Mouse (Mus musculus) hindbrain, embryonic 14.5 days (tissue): ENCODE measurements at regions not wholly inside any gene's neighbourhood (a gene's known extent, or its start where the extent isn't known, plus 50 kb on each side); places are given as distances from the start of the nearest gene placed in this dataset.

Experiments used
- ATAC-seq: fragments of 200-750 bp; cut with Nextera tagmentation; 2 replicates; pipeline ENCODE4 v1.8.0; 2017; ENCODE audit warnings: moderate number of reproducible peaks, mild to moderate bottlenecking, moderate TSS enrichment, moderate library complexity; ENCODE audit not compliant: low FRiP score
- DNase-seq: peaks from one replicate; pipeline ENCODE4 v3.0.0-alpha.2; 2015; ENCODE audit warnings: low spot score
- H3K27ac ChIP-seq: fragments of 300-500 bp; sonication (generic); 2 replicates; pipeline ENCODE4 v1.5.1; 2014; ENCODE audit warnings: mild to moderate bottlenecking, moderate library complexity
- H3K27me3 ChIP-seq: fragments of 300-500 bp; sonication (generic); 2 replicates; pipeline ENCODE4 v1.6.1; 2014; ENCODE audit warnings: mild to moderate bottlenecking, low read length, mixed read lengths; ENCODE audit not compliant: control insufficient read depth, insufficient read depth
- H3K36me3 ChIP-seq: fragments of 300-500 bp; sonication (generic); replicated peaks from 2 replicates; pipeline ENCODE4 v1.6.1; 2014; ENCODE audit not compliant: control insufficient read depth, insufficient read depth
- H3K4me1 ChIP-seq: fragments of 300-500 bp; sonication (generic); replicated peaks from 2 replicates; pipeline ENCODE4 v1.6.1; 2014; ENCODE audit warnings: antibody characterized with exemption, low read length, mixed read lengths; ENCODE audit not compliant: control insufficient read depth, insufficient read depth
- H3K4me2 ChIP-seq: fragments of 300-500 bp; sonication (generic); replicated peaks from 2 replicates; pipeline ENCODE4 v1.6.1; 2014; ENCODE audit warnings: mild to moderate bottlenecking, moderate library complexity
- H3K4me3 ChIP-seq: fragments of 300-500 bp; sonication (generic); replicated peaks from 2 replicates; pipeline ENCODE4 v1.5.1; 2014; ENCODE audit warnings: mild to moderate bottlenecking, low read length
- H3K9ac ChIP-seq: fragments of 300-500 bp; sonication (generic); 2 replicates; pipeline ENCODE4 v1.6.1; 2014
- H3K9me3 ChIP-seq: fragments of 300-500 bp; sonication (generic); 2 replicates; pipeline ENCODE4 v1.6.1; 2016; ENCODE audit warnings: low read length; ENCODE audit not compliant: control insufficient read depth
- WGBS: fragments of 180-500 bp; shearing (Covaris S2); extraction: QIAGEN DNeasy Blood & Tissue Kit; methylation state at CpG from one replicate; pipeline ENCODE4 v1.1.7; 2014; 5-methylcytosine and 5-hydroxymethylcytosine counted together

GRCm38 (mm10) chr3:157754826-157755225 lies 170.1 kb downstream of the Cth start:
- Histone ChIP-seq H3K4me2 (no peak overlapping the region), H3K9ac (no peak overlapping the region), H3K36me3 (no peaks in the 10 kb centered on the region), H3K4me1 (no peaks in the 10 kb centered on the region), H3K4me3 (no peak overlapping the region), H3K27ac (no peak overlapping the region), H3K27me3 (no peaks in the 10 kb centered on the region), H3K9me3 (no peaks in the 10 kb centered on the region)
- WGBS = 80% methylated on average over 4 of the region's 4 CpGs
- ATAC-seq (no peak), DNase-seq (no peak)

DNA sequence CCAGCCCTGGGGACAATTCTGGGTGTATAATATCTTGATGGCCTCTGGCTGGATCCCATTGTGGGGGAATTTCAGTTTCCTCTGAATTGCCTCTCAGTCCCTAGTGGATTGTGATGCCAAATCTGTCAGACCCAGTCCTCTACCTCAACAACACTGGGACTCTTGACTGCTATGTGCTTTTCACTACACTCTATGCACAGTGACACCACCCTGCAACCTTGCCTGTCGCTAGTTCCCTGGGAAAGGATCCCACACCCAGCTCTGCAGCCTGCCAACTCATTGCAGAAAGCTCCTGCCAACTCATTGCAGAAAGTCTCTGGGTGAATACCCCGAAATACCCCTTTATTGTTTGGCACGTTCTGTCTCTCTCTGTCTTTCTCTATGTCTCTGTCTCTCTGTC lies 174.6 kb downstream of the Cth start:
- H3K9ac ChIP-seq = no peak overlapping the region
- H3K27me3 ChIP-seq = no peaks in the 10 kb centered on the region
- DNase-seq (no peak), ATAC-seq (no peak)
- WGBS = 91% methylated on average over 3 of the region's 3 CpGs
- no peak overlapping the region for H3K4me3 ChIP-seq
- H3K36me3 ChIP-seq = no peaks in the 10 kb centered on the region
- H3K9me3 ChIP-seq = no peaks in the 10 kb centered on the region
- H3K4me2 ChIP-seq = no peak overlapping the region
- H3K27ac ChIP-seq = no peak overlapping the region
- H3K4me1 ChIP-seq = peaks cover 6% of the 10 kb centered on the region; the same call in 1 of the 2 replicates

DNA sequence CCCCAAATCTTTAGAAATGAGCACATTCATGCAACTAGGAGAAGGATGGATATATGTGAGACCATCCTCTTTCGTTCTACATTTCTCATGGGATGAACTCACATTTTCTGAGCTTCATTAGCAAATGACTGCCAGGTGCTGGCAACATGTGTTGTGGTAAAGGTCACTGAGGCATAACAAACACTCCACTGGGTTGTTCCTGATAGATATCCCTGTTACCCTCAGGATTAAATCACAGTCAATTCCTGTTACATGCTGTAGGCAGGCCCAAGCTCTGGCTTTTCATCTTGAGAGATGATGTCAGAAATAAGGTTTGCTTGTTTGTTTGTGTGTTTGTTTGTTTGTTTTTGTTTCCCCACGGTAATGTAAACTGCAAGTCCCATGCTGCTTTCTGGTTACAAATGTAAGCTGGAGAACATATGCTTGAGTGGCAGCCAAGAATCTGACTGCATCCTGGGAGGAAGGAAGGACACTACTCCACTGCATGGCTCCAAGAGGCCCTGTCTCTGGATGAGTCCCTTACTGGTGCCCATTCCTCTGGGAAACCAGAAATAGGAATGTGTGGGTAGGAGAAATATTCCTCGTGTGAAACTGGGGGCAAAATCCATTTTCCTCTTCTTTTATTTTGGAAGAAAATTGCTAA lies 176.4 kb downstream of the Cth start:
- ATAC-seq = no peak
- no peak overlapping the region for H3K4me2 ChIP-seq
- WGBS = 69% methylated on average over 3 of the region's 3 CpGs

DNA sequence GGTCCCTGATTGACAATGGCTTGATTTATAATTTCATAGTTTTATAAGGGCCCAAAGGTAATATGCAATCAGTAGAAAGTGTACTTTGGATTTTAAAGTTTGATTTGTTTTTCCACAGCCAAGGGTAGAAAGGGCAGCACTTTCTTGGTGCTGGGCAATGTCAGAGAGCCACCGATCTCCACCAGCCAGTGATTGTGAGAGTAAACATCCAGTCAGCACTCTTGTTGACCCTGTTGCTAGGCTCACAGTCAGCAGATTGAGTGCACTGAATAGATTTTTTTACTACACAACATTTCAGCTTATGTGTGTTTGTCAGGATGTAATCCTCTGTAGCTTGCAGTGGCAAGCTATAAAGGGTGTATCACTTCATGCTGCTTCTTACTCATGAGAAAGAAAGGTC lies 176.3 kb downstream of the Ptger3 start:
- ATAC-seq = no peak
- WGBS = 79% methylated on average over 1 of the region's 1 CpGs

More for the DNA sequence above, 176.4 kb downstream of the Cth start:
- Histone ChIP-seq H3K9me3 (no peaks in the 10 kb centered on the region), H3K27me3 (no peaks in the 10 kb centered on the region), H3K9ac (no peak overlapping the region), H3K36me3 (no peaks in the 10 kb centered on the region), H3K4me1 (peaks cover 6% of the 10 kb centered on the region; the same call in 1 of the 2 replicates), H3K27ac (no peak overlapping the region), H3K4me3 (no peak overlapping the region)
- DNase-seq = no peak

GRCm38 (mm10) chr3:157739628-157740294 lies 173.1 kb downstream of the Ptger3 start:
- Histone ChIP-seq H3K9me3 (no peaks in the 10 kb centered on the region), H3K27me3 (no peaks in the 10 kb centered on the region), H3K4me3 (no peak overlapping the region), H3K4me1 (no peaks in the 10 kb centered on the region), H3K4me2 (no peak overlapping the region), H3K9ac (no peak overlapping the region), H3K27ac (no peak overlapping the region), H3K36me3 (no peaks in the 10 kb centered on the region)
- ATAC-seq (no peak), DNase-seq (no peak)
- 89% methylated on average over 1 of the region's 1 CpGs for WGBS

More for the DNA sequence above, 176.3 kb downstream of the Ptger3 start:
- Histone ChIP-seq H3K27ac (no peak overlapping the region), H3K36me3 (no peaks in the 10 kb centered on the region), H3K4me2 (no peak overlapping the region), H3K27me3 (no peaks in the 10 kb centered on the region), H3K9ac (no peak overlapping the region), H3K4me3 (no peak overlapping the region), H3K4me1 (0 out of 2 replicates have a peak, but pooled peaks cover under 1% of the 10 kb centered on the region), H3K9me3 (no peaks in the 10 kb centered on the region)
- DNase-seq = no peak

DNA sequence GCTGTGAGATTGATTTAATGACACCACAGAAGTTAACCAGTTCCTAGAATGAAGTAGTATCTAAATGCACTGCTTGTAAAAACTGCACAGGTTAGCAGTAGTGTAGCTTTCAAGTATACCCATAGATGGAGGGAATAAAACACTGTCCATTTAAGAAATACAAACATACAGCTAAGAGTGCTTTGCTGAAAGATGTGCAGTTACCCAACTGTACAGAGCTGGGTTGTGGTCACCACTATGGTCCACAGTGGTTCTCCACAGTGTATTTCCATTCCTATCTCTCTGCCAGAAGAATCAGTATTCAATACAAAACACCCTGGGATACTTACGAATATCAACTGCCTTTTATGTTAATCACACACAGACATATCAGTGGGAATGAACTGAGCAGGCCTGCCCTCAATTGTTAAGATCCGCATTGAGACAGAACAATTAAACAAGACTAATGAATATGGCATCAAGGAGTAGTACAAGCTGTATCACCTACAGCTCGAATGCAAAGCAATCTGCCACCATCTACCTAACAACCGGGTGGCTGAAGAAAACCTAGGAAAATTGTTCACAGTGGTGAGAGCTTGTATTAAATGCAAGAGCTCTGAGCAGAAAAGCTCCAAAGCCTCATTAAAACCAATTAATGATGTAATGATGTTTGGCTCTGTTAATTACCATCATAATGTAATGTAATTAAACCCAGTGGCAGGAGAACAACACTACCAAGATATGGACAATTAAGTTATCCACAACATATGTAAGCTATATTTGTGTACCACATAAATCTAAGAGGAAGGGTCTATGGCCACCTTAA lies 165.6 kb downstream of the Ptger3 start:
- Histone ChIP-seq H3K27ac (no peak overlapping the region), H3K27me3 (no peaks in the 10 kb centered on the region), H3K36me3 (no peaks in the 10 kb centered on the region), H3K9ac (no peak overlapping the region), H3K4me2 (no peak overlapping the region), H3K4me1 (no peaks in the 10 kb centered on the region), H3K4me3 (no peak overlapping the region), H3K9me3 (no peaks in the 10 kb centered on the region)
- peak; percentile 68; the same call in 1 of the 2 replicates for ATAC-seq
- WGBS = 50% methylated on average over 4 of the region's 4 CpGs
- no peak for DNase-seq

- no peaks in the 10 kb centered on the region for H3K27me3 ChIP-seq
- WGBS = 6% methylated on average over 1 of the region's 1 CpGs
- ATAC-seq = no peak
Measured at GRCm38 (mm10) chr3:157729711-157730367, 163.1 kb downstream of the Ptger3 start.

GRCm38 (mm10) chr3:157724542-157724941 lies 157.8 kb downstream of the Ptger3 start:
- no peaks in the 10 kb centered on the region for H3K27me3 ChIP-seq
- no peaks in the 10 kb centered on the region for H3K9me3 ChIP-seq
- no peak overlapping the region for H3K27ac ChIP-seq
- H3K4me3 ChIP-seq = no peak overlapping the region
- ATAC-seq (no peak), DNase-seq (no peak)
- H3K4me1 ChIP-seq = no peaks in the 10 kb centered on the region
- no peak overlapping the region for H3K4me2 ChIP-seq
- no peaks in the 10 kb centered on the region for H3K36me3 ChIP-seq
- 76% methylated on average over 1 of the region's 1 CpGs for WGBS
- no peak overlapping the region for H3K9ac ChIP-seq

More at GRCm38 (mm10) chr3:157729711-157730367, 163.1 kb downstream of the Ptger3 start:
- Histone ChIP-seq H3K4me2 (no peak overlapping the region), H3K36me3 (no peaks in the 10 kb centered on the region), H3K9me3 (no peaks in the 10 kb centered on the region), H3K9ac (no peak overlapping the region), H3K4me3 (no peak overlapping the region), H3K4me1 (no peaks in the 10 kb centered on the region), H3K27ac (no peak overlapping the region)
- no peak for DNase-seq

GRCm38 (mm10) chr3:157723184-157723583 lies 156.5 kb downstream of the Ptger3 start:
- 77% methylated on average over 5 of the region's 5 CpGs for WGBS
- no peak overlapping the region for H3K27ac ChIP-seq
- H3K9ac ChIP-seq = no peak overlapping the region
- H3K4me2 ChIP-seq = no peak overlapping the region
- H3K4me3 ChIP-seq = no peak overlapping the region
- H3K4me1 ChIP-seq = no peaks in the 10 kb centered on the region
- H3K36me3 ChIP-seq = no peaks in the 10 kb centered on the region
- no peaks in the 10 kb centered on the region for H3K27me3 ChIP-seq
- DNase-seq (no peak), ATAC-seq (no peak)
- no peaks in the 10 kb centered on the region for H3K9me3 ChIP-seq
